Mouse (Mus musculus) macrophage (primary cell): ENCODE data around the gene Rab6a. TPM values are rescaled to one million over a fixed set of nuclear protein-coding genes. Genes with fewer than 3 reads are reported as not detected.
"Not testable (repeated sequence)": the region's sequence is repeated elsewhere in the genome, so short reads cannot be mapped to it uniquely, and the experiment has no call there.

Source experiments
- H3K27ac ChIP-seq: fragments of 350-480 bp; formaldehyde crosslinking; 2 replicates; pipeline ENCODE4 v1.9.0; 2021
- H3K36me3 ChIP-seq: fragments of 350-480 bp; formaldehyde crosslinking; 2 replicates; pipeline ENCODE4 v1.9.0; 2021; ENCODE audit errors: inconsistent target
- H3K4me3 ChIP-seq: fragments of 350-480 bp; formaldehyde crosslinking; 2 replicates; pipeline ENCODE4 v1.9.0; 2021; ENCODE audit errors: inconsistent target
- H3K79me2 ChIP-seq: fragments of 350-480 bp; formaldehyde crosslinking; 2 replicates; pipeline ENCODE4 v1.9.0; 2021; ENCODE audit errors: inconsistent target
- WGBS: methylation state at CpG from one replicate; pipeline ENCODE4 v1.1.7; 2026; ENCODE audit warnings: inconsistent platforms; ENCODE audit not compliant: missing documents; 5-methylcytosine and 5-hydroxymethylcytosine counted together
- polyA plus RNA-seq: library from polyadenylated mRNA; stranded (reverse); fragments of 250-400 nt; gene quantifications from 3 replicates; pipeline ENCODE4 v1.2.4, GENCODE M21; 2018; ENCODE audit warnings: inconsistent platforms
- total RNA-seq, 78 experiments: library from RNA; depleted of rRNA; stranded (reverse); fragments of 250-400 nt; gene quantifications; 1 replicate in 9 of 78; 2 replicates in 24 of 78; 3 replicates in 43 of 78; 4 replicates in 2 of 78; pipeline ENCODE4 v1.2.4; 2018; ENCODE audit warnings: inconsistent platforms in 56 of 78

The Rab6a gene
- 100 to 1,000 TPM in 2 of 26 experiments, 10 to 100 TPM in 24; 36.5 to 112 (median 73.8) TPM for total RNA-seq (2018; cell fraction: chromatin; rRNA removed)
- total RNA-seq (2018; cell fraction: cytosol; rRNA removed) = 10 to 100 TPM; 48.3 to 71.0 (median 62.8) TPM
- total RNA-seq (2018; cell fraction: nucleus; rRNA removed) = 100 to 1,000 TPM in 1 of 26 experiments, 10 to 100 TPM in 25; 34.8 to 134 (median 61.2) TPM
- 52.8 to 103 TPM (median 73.4 TPM) in 3 replicates for polyA plus RNA-seq

GRCm38 (mm10) chr7:100607214-100608129, at the start of gene Rab6a:
Gene Rab6a (plus strand): TSS chr7:100607410.
- Histone ChIP-seq H3K4me3 (peak within 1 kb of the TSS; percentile 76), H3K79me2 (peaks cover 45% of the 10 kb centered on the region), H3K36me3 (no peaks in the 10 kb centered on the region), H3K27ac (peak within 1 kb of the TSS; percentile 36)
- 1% methylated on average over 95 of the region's 105 CpGs for WGBS

DNA sequence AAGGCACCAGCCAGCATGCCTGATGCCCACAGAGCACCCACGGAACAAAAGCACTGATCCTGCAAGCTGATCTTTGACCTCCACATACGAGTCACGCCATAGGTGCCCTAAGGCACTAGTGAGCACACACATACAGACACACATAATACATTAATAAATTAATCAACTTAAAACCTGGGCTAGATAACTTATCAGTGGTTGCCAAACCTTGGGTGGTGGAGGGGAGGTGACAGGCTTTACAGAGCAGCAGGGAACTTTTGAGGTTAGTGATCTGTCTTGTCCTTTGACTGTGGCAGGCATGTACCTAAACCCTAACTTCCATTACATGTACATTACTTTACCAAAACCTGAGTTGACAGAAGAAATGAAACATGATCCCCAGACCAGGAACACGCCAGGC, 47.9 kb upstream of the Rab6a start:
- 96% methylated on average over 4 of the region's 4 CpGs for WGBS
- no peak overlapping the region for H3K27ac ChIP-seq
- H3K79me2 ChIP-seq = no peaks in the 10 kb centered on the region
- 0 out of 2 replicates have a peak, but pooled peaks cover 5% of the 10 kb centered on the region for H3K36me3 ChIP-seq
- no peak overlapping the region for H3K4me3 ChIP-seq

GRCm38 (mm10) chr7:100561861-100562587, 45.2 kb upstream of the Rab6a start:
- WGBS = 94% methylated on average over 11 of the region's 11 CpGs
- Histone ChIP-seq H3K36me3 (0 out of 2 replicates have a peak, but pooled peaks cover 5% of the 10 kb centered on the region), H3K4me3 (no peak overlapping the region), H3K27ac (no peak overlapping the region), H3K79me2 (no peaks in the 10 kb centered on the region)

- 83% methylated on average over 1 of the region's 5 CpGs for WGBS
- H3K79me2 ChIP-seq, H3K36me3 ChIP-seq, H3K27ac ChIP-seq, H3K4me3 ChIP-seq: not testable (repeated sequence)
Measured at GRCm38 (mm10) chr7:100567238-100567637, 40.0 kb upstream of the Rab6a start.

DNA sequence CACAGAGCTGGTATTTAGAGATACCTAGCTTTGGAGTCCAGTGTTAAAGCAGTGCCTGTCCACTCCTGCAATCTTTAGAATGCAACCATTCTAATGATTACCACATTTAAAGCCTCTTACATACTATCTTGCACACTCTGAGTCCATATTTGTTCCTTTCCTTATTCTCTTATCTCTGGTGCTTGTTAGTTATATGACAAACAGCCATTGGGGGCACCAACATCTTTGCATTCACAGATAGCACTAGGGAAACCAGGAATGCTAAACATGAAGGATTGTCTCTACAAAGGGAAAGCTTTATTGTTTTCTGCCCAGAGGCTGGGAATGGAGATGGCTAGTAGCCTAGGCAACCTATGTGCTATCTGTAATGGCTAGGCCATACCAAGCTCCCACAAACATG, 37.3 kb upstream of the Rab6a start:
- no peaks in the 10 kb centered on the region for H3K79me2 ChIP-seq
- no peaks in the 10 kb centered on the region for H3K36me3 ChIP-seq
- H3K27ac ChIP-seq = no peak overlapping the region
- no peak overlapping the region for H3K4me3 ChIP-seq

- H3K27ac ChIP-seq = no peak overlapping the region
Measured at GRCm38 (mm10) chr7:100570930-100571715, 36.1 kb upstream of the Rab6a start.

DNA sequence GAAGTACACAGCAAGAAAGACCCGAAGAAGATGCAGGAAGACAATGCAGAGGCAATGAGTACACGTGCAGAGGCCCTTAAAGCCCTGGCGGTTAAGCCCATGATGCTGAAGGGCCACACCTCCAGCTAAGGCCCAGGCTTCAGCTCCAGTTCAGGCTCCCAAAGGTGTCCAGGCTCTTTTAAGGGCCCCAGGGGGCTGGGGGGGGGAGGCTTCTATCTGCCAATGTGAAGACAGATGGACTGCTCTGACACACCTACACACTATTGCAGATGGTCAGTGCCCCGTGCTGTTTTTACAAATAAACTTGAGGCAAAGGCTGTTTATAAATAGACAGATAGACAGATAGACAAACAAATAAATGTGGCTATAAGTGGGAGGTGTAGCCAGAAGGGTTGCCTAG, 35.1 kb upstream of the Rab6a start:
- no peak overlapping the region for H3K27ac ChIP-seq

More at GRCm38 (mm10) chr7:100570930-100571715, 36.1 kb upstream of the Rab6a start:
- WGBS = 100% methylated on average over 3 of the region's 3 CpGs
- Histone ChIP-seq H3K36me3 (no peaks in the 10 kb centered on the region), H3K4me3 (no peak overlapping the region), H3K79me2 (no peaks in the 10 kb centered on the region)

GRCm38 (mm10) chr7:100572704-100573103, 34.5 kb upstream of the Rab6a start:
- no peak overlapping the region for H3K4me3 ChIP-seq
- no peak overlapping the region for H3K27ac ChIP-seq
- 93% methylated on average over 4 of the region's 4 CpGs for WGBS
- H3K79me2 ChIP-seq = no peaks in the 10 kb centered on the region
- H3K36me3 ChIP-seq = no peaks in the 10 kb centered on the region

More for the DNA sequence above, 35.1 kb upstream of the Rab6a start:
- Histone ChIP-seq H3K4me3 (no peak overlapping the region), H3K36me3 (no peaks in the 10 kb centered on the region), H3K79me2 (no peaks in the 10 kb centered on the region)
- 93% methylated on average over 4 of the region's 4 CpGs for whole genome bisulfite sequencing

DNA sequence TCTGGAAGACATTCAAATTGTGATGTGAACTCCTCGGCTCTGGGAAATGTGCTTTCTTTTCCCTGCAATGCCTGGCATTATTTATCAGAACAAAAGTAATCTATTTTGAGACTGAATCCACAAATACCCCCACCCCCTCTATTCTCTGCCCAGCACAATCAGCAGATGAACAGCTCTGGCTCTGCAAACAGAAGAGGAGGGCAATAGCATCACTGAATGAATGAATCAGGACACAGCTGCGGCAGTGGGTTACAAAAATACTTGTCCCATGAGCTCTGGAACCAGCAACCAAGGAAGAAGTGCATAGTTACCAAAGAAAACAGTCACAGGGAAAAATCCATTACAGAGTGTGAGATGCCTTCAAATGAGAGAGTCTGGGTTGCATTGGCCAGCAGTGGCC, 28.4 kb upstream of the Rab6a start:
- Histone ChIP-seq H3K4me3 (no peak overlapping the region), H3K36me3 (no peaks in the 10 kb centered on the region), H3K27ac (no peak overlapping the region), H3K79me2 (peaks cover 13% of the 10 kb centered on the region; the same call in 1 of the 2 replicates)
- WGBS = 87% methylated on average over 2 of the region's 2 CpGs

GRCm38 (mm10) chr7:100582235-100582634, 25.0 kb upstream of the Rab6a start:
- Histone ChIP-seq H3K4me3 (peak overlapping the region; percentile 52), H3K79me2 (peaks cover 13% of the 10 kb centered on the region; the same call in 1 of the 2 replicates), H3K36me3 (no peaks in the 10 kb centered on the region), H3K27ac (peak overlapping the region; percentile 80)
- 54% methylated on average over 7 of the region's 7 CpGs for WGBS

GRCm38 (mm10) chr7:100582727-100583236, 24.4 kb upstream of the Rab6a start:
- WGBS = under 1% methylated on average over 31 of the region's 31 CpGs
- H3K27ac ChIP-seq = peak overlapping the region; percentile 80
- H3K79me2 ChIP-seq = peaks cover 13% of the 10 kb centered on the region; the same call in 1 of the 2 replicates
- peak overlapping the region; percentile 52 for H3K4me3 ChIP-seq
- no peaks in the 10 kb centered on the region for H3K36me3 ChIP-seq

DNA sequence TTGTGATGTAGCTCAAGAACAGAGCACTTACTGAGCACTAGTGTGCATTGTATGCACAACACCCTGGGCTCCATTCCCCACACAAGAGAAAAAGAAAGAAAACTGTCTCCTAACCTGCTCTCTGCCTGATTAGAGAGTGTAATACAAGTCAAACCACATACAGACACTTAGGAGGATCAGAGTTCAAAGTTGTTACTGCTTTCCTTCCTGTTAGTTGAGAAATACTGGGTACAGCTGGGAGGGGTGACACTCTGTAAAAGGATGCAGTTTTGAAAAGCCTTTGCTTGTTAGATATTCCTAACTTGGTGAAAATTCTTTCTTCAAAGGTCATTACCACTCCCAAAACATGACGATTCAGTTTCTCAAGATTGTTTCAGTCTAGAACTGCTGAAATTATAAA, 17.4 kb upstream of the Rab6a start:
- Histone ChIP-seq H3K36me3 (no peaks in the 10 kb centered on the region), H3K4me3 (no peak overlapping the region), H3K27ac (0 out of 2 replicates have a peak overlapping the region, but pooled peaks have one; percentile 0), H3K79me2 (no peaks in the 10 kb centered on the region)
- WGBS = 36% methylated on average over 1 of the region's 1 CpGs

DNA sequence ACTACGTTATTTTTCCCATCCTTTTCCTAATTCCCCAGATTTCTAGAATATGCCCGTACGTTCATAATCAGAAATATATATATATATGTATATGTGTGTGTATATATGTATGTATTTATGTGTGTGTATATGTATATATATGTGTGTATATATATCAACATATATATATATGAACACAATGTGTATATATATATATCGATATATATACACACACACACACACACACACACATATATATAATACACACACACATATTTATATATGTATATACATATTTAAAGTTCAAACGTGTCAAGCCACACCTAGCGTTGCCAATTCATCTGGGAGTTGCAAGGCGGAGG, 16.7 kb upstream of the Rab6a start:
- H3K27ac ChIP-seq = peak overlapping the region; percentile 86
- no peaks in the 10 kb centered on the region for H3K79me2 ChIP-seq
- no peaks in the 10 kb centered on the region for H3K36me3 ChIP-seq
- 29% methylated on average over 3 of the region's 7 CpGs for WGBS
- H3K4me3 ChIP-seq = peak overlapping the region; percentile 47
